Mouse (Mus musculus): Measurements from ENCODE around the gene Atoh7. TPM values are rescaled to one million over a fixed set of nuclear protein-coding genes. Genes with fewer than 3 reads are reported as not detected.
"Not testable (repeated sequence)": the region's sequence is repeated elsewhere in the genome, so short reads cannot be mapped to it uniquely, and the experiment has no call there.

Atoh7 gene
- total RNA-seq (2012; rRNA removed): 0.16 TPM in 1 of 2 replicates, not detected in the other

DNA sequence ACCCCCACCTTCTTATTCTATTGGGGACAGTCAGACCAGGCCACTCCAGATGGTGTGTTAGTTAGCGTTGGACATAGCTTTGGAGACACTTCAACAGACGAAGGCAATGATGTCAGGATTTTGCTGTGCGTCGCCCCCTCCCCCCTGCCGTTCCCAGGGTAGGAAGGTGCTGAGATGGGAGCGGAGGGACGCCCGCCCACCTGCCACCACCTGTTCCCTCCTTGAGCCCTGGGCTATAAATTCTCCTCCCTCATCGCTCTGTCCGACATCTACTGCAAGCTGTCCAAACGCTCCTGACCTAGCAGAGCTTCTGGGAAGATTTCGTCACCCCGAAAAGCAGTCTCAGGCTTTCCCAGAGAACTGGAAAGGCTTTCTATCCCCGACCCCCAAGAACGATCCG lies at the start of gene Atoh7:
Atoh7 (plus strand) TSS at position 131 of the 400 bp plus-strand sequence.
- Histone ChIP-seq H3K9me3 (ENCODE audit: control insufficient read depth, insufficient read depth, low read depth, low read length) (peaks cover 13% of the 10 kb centered on the region), H3K27ac (ENCODE audit: insufficient read depth, low read depth, low read length, poor library complexity, severe bottlenecking) (no peak within 1 kb of the TSS), H3K36me3 (ENCODE audit: control insufficient read depth, insufficient read depth, low read length, poor library complexity, severe bottlenecking) (no peaks in the 10 kb centered on the region), H3K9ac (ENCODE audit: insufficient read depth, low read depth, low read length, poor library complexity, severe bottlenecking) (peak within 1 kb of the TSS; percentile 49), H3K4me1 (ENCODE audit: control insufficient read depth in 2 of 2, insufficient read depth in 2 of 2, low read length in 2 of 2, poor library complexity in 1 of 2) (no peaks in the 10 kb centered on the region), H3K4me3 (ENCODE audit: insufficient read depth in 1 of 2, low read depth in 1 of 2, low read length in 2 of 2, poor library complexity in 1 of 2, severe bottlenecking in 1 of 2) (peak within 1 kb of the TSS; percentile 64 to 65)
- no peak for TF ChIP-seq ZC3H11A (IDR thresholded peaks at IDR 0.05; ENCODE audit: borderline replicate concordance, low read depth, low read length)
- TF ChIP-seq CHD2 (IDR thresholded peaks at IDR 0.05; ENCODE audit: low read depth, low read length): no peak
- no peak for TF ChIP-seq ZNF384 (IDR thresholded peaks at IDR 0.05; ENCODE audit: low read depth, low read length)
- no peak for TF ChIP-seq HCFC1 (IDR thresholded peaks at IDR 0.05; ENCODE audit: borderline replicate concordance, insufficient read depth, low read length)
- no peak for TF ChIP-seq MAFK (IDR thresholded peaks at IDR 0.05; ENCODE audit: insufficient read depth, low read depth, low read length)
- peak; percentile 26 for DNase-seq (ENCODE audit: low read depth, low spot score)
- in situ Hi-C loops (cut with MboI; ENCODE audit: low sequenced_read_pairs in 2 of 2, unreplicated experiment in 2 of 2): no loop called here

- TF ChIP-seq ZNF384 (IDR thresholded peaks at IDR 0.05; ENCODE audit: low read depth, low read length): no peak
- TF ChIP-seq CHD2 (IDR thresholded peaks at IDR 0.05; ENCODE audit: low read depth, low read length): no peak
- no peak for TF ChIP-seq HCFC1 (IDR thresholded peaks at IDR 0.05; ENCODE audit: borderline replicate concordance, insufficient read depth, low read length)
- no peak for TF ChIP-seq ZC3H11A (IDR thresholded peaks at IDR 0.05; ENCODE audit: borderline replicate concordance, low read depth, low read length)
- TF ChIP-seq MAFK (IDR thresholded peaks at IDR 0.05; ENCODE audit: insufficient read depth, low read depth, low read length): no peak
- H3K4me1 ChIP-seq (ENCODE audit: control insufficient read depth in 2 of 2, insufficient read depth in 2 of 2, low read length in 2 of 2, poor library complexity in 1 of 2): peaks cover 7 to 12% of the 10 kb centered on the region in 2 experiments
- no peak overlapping the region for H3K9ac ChIP-seq (ENCODE audit: insufficient read depth, low read depth, low read length, poor library complexity, severe bottlenecking)
Measured at GRCm38 (mm10) chr10:63051267-63051666, 48.2 kb upstream of the Atoh7 start.

GRCm38 (mm10) chr10:63052011-63052410 lies 47.4 kb upstream of the Atoh7 start:
- TF ChIP-seq CHD2 (IDR thresholded peaks at IDR 0.05; ENCODE audit: low read depth, low read length): no peak
- no peak for TF ChIP-seq HCFC1 (IDR thresholded peaks at IDR 0.05; ENCODE audit: borderline replicate concordance, insufficient read depth, low read length)
- TF ChIP-seq ZC3H11A (IDR thresholded peaks at IDR 0.05; ENCODE audit: borderline replicate concordance, low read depth, low read length): no peak
- no peak for TF ChIP-seq MAFK (IDR thresholded peaks at IDR 0.05; ENCODE audit: insufficient read depth, low read depth, low read length)
- TF ChIP-seq ZNF384 (IDR thresholded peaks at IDR 0.05; ENCODE audit: low read depth, low read length): no peak
- no peak overlapping the region for H3K4me3 ChIP-seq (ENCODE audit: insufficient read depth in 1 of 2, low read depth in 1 of 2, low read length in 2 of 2, poor library complexity in 1 of 2, severe bottlenecking in 1 of 2)
- H3K9ac ChIP-seq (ENCODE audit: insufficient read depth, low read depth, low read length, poor library complexity, severe bottlenecking): no peak overlapping the region
- H3K27ac ChIP-seq (ENCODE audit: insufficient read depth, low read depth, low read length, poor library complexity, severe bottlenecking): no peak overlapping the region
- H3K9me3 ChIP-seq (ENCODE audit: control insufficient read depth, insufficient read depth, low read depth, low read length): no peaks in the 10 kb centered on the region
- DNase-seq (ENCODE audit: low read depth, low spot score): no peak
- no peaks in the 10 kb centered on the region for H3K36me3 ChIP-seq (ENCODE audit: control insufficient read depth, insufficient read depth, low read length, poor library complexity, severe bottlenecking)
- in situ Hi-C loops (cut with MboI; ENCODE audit: low sequenced_read_pairs in 2 of 2, unreplicated experiment in 2 of 2): no loop called here
- H3K4me1 ChIP-seq (ENCODE audit: control insufficient read depth in 2 of 2, insufficient read depth in 2 of 2, low read length in 2 of 2, poor library complexity in 1 of 2): peaks cover 7 to 17% of the 10 kb centered on the region in 2 experiments

More at GRCm38 (mm10) chr10:63051267-63051666, 48.2 kb upstream of the Atoh7 start:
- no peak for DNase-seq (ENCODE audit: low read depth, low spot score)
- in situ Hi-C loops (cut with MboI; ENCODE audit: low sequenced_read_pairs in 2 of 2, unreplicated experiment in 2 of 2): no loop called here
- no peaks in the 10 kb centered on the region for H3K9me3 ChIP-seq (ENCODE audit: control insufficient read depth, insufficient read depth, low read depth, low read length)
- H3K36me3 ChIP-seq (ENCODE audit: control insufficient read depth, insufficient read depth, low read length, poor library complexity, severe bottlenecking): no peaks in the 10 kb centered on the region
- no peak overlapping the region for H3K4me3 ChIP-seq (ENCODE audit: insufficient read depth in 1 of 2, low read depth in 1 of 2, low read length in 2 of 2, poor library complexity in 1 of 2, severe bottlenecking in 1 of 2)
- no peak overlapping the region for H3K27ac ChIP-seq (ENCODE audit: insufficient read depth, low read depth, low read length, poor library complexity, severe bottlenecking)

GRCm38 (mm10) chr10:63053007-63053406 lies 46.4 kb upstream of the Atoh7 start:
- Histone ChIP-seq H3K4me3 (ENCODE audit: insufficient read depth in 1 of 2, low read depth in 1 of 2, low read length in 2 of 2, poor library complexity in 1 of 2, severe bottlenecking in 1 of 2) (no peak overlapping the region), H3K4me1 (ENCODE audit: control insufficient read depth in 2 of 2, insufficient read depth in 2 of 2, low read length in 2 of 2, poor library complexity in 1 of 2) (peaks cover 7 to 22% of the 10 kb centered on the region in 2 experiments), H3K27ac (ENCODE audit: insufficient read depth, low read depth, low read length, poor library complexity, severe bottlenecking) (no peak overlapping the region), H3K9me3 (ENCODE audit: control insufficient read depth, insufficient read depth, low read depth, low read length) (no peaks in the 10 kb centered on the region), H3K9ac (ENCODE audit: insufficient read depth, low read depth, low read length, poor library complexity, severe bottlenecking) (no peak overlapping the region), H3K36me3 (ENCODE audit: control insufficient read depth, insufficient read depth, low read length, poor library complexity, severe bottlenecking) (no peaks in the 10 kb centered on the region)
- in situ Hi-C loops (cut with MboI; ENCODE audit: low sequenced_read_pairs in 2 of 2, unreplicated experiment in 2 of 2): no loop called here
- TF ChIP-seq HCFC1 (IDR thresholded peaks at IDR 0.05; ENCODE audit: borderline replicate concordance, insufficient read depth, low read length): no peak
- no peak for TF ChIP-seq MAFK (IDR thresholded peaks at IDR 0.05; ENCODE audit: insufficient read depth, low read depth, low read length)
- no peak for TF ChIP-seq ZNF384 (IDR thresholded peaks at IDR 0.05; ENCODE audit: low read depth, low read length)
- TF ChIP-seq CHD2 (IDR thresholded peaks at IDR 0.05; ENCODE audit: low read depth, low read length): no peak
- TF ChIP-seq ZC3H11A (IDR thresholded peaks at IDR 0.05; ENCODE audit: borderline replicate concordance, low read depth, low read length): no peak
- DNase-seq (ENCODE audit: low read depth, low spot score): no peak

DNA sequence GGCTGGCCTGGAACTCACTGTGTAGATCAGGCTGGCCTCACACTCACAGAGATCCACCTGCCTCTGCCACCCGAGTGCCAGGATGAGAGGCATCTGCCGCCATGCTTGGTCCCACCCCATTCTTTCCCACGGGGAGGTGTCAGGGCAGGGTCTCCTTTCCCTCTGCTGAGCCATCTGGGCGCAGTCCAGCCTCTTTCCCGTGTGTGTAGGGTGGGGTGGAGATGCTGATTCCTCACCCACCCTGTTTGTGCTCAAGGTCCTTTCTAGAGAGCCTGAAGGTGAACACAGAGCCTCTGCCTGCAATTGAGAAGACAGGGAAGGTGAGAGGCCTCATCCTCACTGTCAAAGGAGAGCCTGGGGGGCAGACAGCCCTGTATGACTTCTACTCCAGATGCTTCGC lies 45.4 kb upstream of the Atoh7 start:
- DNase-seq (ENCODE audit: low read depth, low spot score); H3K4me3 ChIP-seq (ENCODE audit: insufficient read depth in 1 of 2, low read depth in 1 of 2, low read length in 2 of 2, poor library complexity in 1 of 2, severe bottlenecking in 1 of 2); in situ Hi-C loops (cut with MboI; ENCODE audit: low sequenced_read_pairs in 2 of 2, unreplicated experiment in 2 of 2); H3K36me3 ChIP-seq (ENCODE audit: control insufficient read depth, insufficient read depth, low read length, poor library complexity, severe bottlenecking); H3K9me3 ChIP-seq (ENCODE audit: control insufficient read depth, insufficient read depth, low read depth, low read length); H3K9ac ChIP-seq (ENCODE audit: insufficient read depth, low read depth, low read length, poor library complexity, severe bottlenecking); H3K27ac ChIP-seq (ENCODE audit: insufficient read depth, low read depth, low read length, poor library complexity, severe bottlenecking): not testable (repeated sequence)
- H3K4me1 ChIP-seq (ENCODE audit: control insufficient read depth in 2 of 2, insufficient read depth in 2 of 2, low read length in 2 of 2, poor library complexity in 1 of 2): peaks cover 7 to 22% of the 10 kb centered on the region in 2 experiments

Measured in ES-E14 (cell line).